17 mouse cellular contexts compared by ENCODE assay signal in the genomic region with DNA sequence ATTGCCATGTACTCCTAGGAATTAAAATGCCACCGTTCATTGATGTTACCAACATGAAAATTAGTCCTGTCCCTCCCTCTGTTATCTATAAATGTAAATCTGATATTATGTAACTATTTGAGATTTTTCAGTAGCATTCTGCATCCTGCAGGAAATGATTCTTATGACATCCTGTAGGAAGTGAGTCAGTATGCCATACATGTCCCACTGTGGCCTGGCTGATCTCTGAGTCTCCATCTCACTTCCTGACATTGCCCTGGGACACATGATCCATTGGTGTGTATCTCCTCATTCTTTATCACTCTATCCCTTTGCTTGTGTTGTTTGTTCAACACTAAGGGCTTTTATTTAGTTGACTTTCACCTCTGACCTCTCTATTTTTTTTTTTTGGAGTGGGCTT.
"Had no signal": no experiment of that assay in that cellular context is flagged by ENCODE, and none has a peak within 500 bp of the region (broad histone marks: within the 10 kb centered on the region; RNA-seq: fewer than 3 reads in every experiment).

No protein-coding gene starts in this region.

- H3K9me3 ChIP-seq: limb, embryonic 10.5 days; limb, embryonic 13.5 days; liver, embryonic 13.5 days; lung, embryonic 15.5 days; midbrain, embryonic 12.5 days; midbrain, embryonic 15.5 days; neural tube, embryonic 12.5 days; neural tube, embryonic 15.5 days had no signal

- H3K4me3 ChIP-seq: limb, embryonic 10.5 days; limb, embryonic 13.5 days; liver, embryonic 13.5 days; lung, embryonic 15.5 days; midbrain, embryonic 12.5 days; midbrain, embryonic 15.5 days; neural tube, embryonic 12.5 days; neural tube, embryonic 15.5 days had no signal

- H3K9ac ChIP-seq: limb, embryonic 13.5 days; liver, embryonic 13.5 days; lung, embryonic 15.5 days; midbrain, embryonic 12.5 days; midbrain, embryonic 15.5 days; neural tube, embryonic 12.5 days; neural tube, embryonic 15.5 days had no signal

- DNase-seq: kidney, adult 2 months; kidney, postnatal 25 days; liver; liver, embryonic 13.5 days; right cerebral cortex, postnatal 14 days; spleen, adult 18-20 months; thymus, adult 18-20 months; thymus, postnatal 25 days had no signal

- H3K4me1 ChIP-seq: liver, embryonic 13.5 days; lung, embryonic 15.5 days; midbrain, embryonic 15.5 days; neural tube, embryonic 12.5 days; neural tube, embryonic 15.5 days had no signal

- ATAC-seq: intestine, postnatal 0 days; midbrain, embryonic 15.5 days had no signal

- H3K4me2 ChIP-seq: limb, embryonic 13.5 days; liver, embryonic 13.5 days; lung, embryonic 15.5 days; midbrain, embryonic 12.5 days; midbrain, embryonic 15.5 days; neural tube, embryonic 12.5 days; neural tube, embryonic 15.5 days had no signal

- H3K36me3 ChIP-seq: limb, embryonic 10.5 days; limb, embryonic 13.5 days; liver, embryonic 13.5 days; lung, embryonic 15.5 days; midbrain, embryonic 12.5 days; midbrain, embryonic 15.5 days; neural tube, embryonic 12.5 days; neural tube, embryonic 15.5 days had no signal

- H3K27ac ChIP-seq: kidney, postnatal 0 days; limb, embryonic 10.5 days; limb, embryonic 13.5 days; liver, embryonic 13.5 days; lung, embryonic 15.5 days; midbrain, embryonic 12.5 days; midbrain, embryonic 15.5 days; neural tube, embryonic 12.5 days; neural tube, embryonic 15.5 days had no signal

- H3K27me3 ChIP-seq: limb, embryonic 13.5 days; liver, embryonic 13.5 days; lung, embryonic 15.5 days; midbrain, embryonic 15.5 days; neural tube, embryonic 12.5 days; neural tube, embryonic 15.5 days had no signal
